Mouse (Mus musculus): Measurements from ENCODE around the gene Mst1.

DNA sequence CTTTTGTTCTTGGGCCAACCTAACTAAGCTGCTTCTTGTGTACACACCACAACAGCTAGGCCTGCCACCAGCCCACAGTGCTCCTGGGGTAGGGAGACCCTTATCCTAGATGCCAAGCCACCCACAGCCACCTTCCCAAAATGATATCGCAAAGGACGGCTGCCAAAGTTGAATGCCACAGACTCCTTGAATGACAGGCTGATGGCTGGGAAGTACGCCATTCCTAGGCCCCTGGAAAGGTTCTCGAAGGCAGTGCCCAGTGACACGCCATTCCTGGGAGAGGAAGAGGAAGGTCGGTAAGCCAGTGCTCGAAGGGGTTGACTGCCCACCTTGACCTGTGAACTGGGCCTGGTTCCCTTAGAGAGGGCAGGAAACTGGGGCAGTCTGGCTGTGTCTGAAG, 10.7 kb upstream of the Mst1 start:
- TF ChIP-seq CTCF (IDR thresholded peaks at IDR 0.05; ENCODE audit: control insufficient read depth, insufficient read depth, insufficient replicate concordance, low read depth, low read length), result no peak
- TF ChIP-seq POLR2A (IDR thresholded peaks at IDR 0.05; ENCODE audit: control insufficient read depth, low read depth, low read length), result no peak

Measured in testis, adult 2 months (tissue).